Mouse (Mus musculus): ENCODE results near the gene Adamts6. TPM values are rescaled to one million over a fixed set of nuclear protein-coding genes. Genes with fewer than 3 reads are reported as not detected.

Adamts6 gene
- polyA plus RNA-seq, 1 experiment from 2014 or later, result 3.2 TPM

DNA sequence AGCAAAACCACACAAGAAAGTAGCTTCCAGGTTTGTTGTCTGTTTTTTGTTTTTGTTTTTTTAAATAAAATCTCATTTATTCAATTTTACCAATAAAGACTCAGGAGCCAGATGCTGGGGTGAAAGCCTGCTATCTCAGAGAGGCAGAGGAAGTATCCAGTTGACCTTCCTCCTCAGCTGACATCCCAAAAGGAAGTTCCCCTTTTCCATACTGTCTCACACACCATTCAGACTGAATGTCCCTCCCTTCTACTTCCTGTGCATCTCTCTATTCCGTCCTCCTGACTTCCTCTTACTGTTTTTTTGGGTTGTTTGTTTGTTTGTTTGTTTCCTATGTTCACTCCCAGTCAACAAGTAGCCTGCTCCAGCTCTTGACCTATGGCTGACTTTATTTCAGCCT is 216.4 kb downstream of the Adamts6 start:
- H3K4me3 ChIP-seq, result no peak overlapping the region
- no peaks in the 10 kb centered on the region; the same call in 1 of the 2 replicates for H3K9me3 ChIP-seq
- H3K9ac ChIP-seq, result no peak overlapping the region
- no peak for ATAC-seq (ENCODE audit: insufficient number of reproducible peaks, insufficient read depth, low FRiP score, low TSS enrichment, low read depth)
- no peaks in the 10 kb centered on the region for H3K27me3 ChIP-seq
- WGBS, result 86% methylated on average over 1 of the region's 1 CpGs
- no peak overlapping the region for H3K27ac ChIP-seq
- no peaks in the 10 kb centered on the region for H3K36me3 ChIP-seq
- H3K4me2 ChIP-seq, result no peak overlapping the region
- H3K4me1 ChIP-seq, result peaks cover 3% of the 10 kb centered on the region; the same call in 1 of the 2 replicates

DNA sequence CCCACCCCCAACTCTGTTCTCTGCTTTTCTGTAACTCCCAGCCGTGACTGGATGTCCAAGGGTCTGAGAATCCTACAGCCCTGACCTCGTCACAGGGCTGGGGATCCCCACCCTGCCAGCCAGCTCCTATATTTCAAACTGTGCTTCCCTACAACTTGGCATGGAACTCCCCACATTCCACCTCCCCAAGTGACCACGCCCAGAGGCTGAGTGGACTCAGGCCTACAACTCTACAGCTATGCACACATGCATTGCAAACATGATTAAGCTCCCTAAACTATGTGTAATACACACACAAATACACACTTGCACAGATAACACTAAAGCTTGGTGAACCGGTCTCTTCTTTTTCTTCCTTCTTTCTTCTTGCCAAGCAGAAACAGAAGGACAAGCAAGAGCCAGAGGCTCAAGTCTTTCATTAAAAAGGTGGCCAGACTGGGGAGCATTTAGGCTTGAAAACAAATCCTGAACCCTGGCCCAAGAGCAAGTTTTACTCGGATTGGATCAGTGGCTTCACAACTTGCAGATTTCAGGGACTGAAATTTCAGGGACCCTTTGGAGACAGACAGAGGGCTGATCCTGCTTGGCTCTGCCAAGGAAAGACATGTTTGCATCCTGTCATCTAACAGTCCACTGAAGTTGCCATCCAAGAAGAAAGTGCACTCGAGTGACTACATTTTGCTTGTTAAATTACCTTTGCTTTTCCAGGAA is 218.7 kb downstream of the Adamts6 start:
- no peak for ATAC-seq (ENCODE audit: insufficient number of reproducible peaks, insufficient read depth, low FRiP score, low TSS enrichment, low read depth)

DNA sequence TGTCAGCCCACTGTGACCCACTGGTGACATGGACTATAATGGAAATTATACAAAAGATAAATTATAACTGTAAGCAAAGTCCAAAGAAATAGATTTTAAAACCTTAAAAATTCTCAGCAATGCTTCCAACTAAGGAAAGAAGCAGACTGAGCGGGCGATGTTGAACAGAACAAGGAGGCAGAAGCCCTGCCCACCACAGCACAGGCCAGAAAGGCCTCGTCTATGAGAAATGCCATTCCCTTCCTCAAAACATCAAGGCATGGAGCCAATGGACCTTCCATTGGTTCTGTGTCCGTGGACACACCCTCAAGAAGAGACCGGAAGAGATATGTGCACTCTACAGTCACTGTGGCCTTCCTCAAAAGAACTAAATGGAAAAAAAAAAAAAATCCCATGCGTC is 220.0 kb downstream of the Adamts6 start:
- no peak for ATAC-seq (ENCODE audit: insufficient number of reproducible peaks, insufficient read depth, low FRiP score, low TSS enrichment, low read depth)
- H3K4me1 ChIP-seq, result peaks cover 3% of the 10 kb centered on the region; the same call in 1 of the 2 replicates
- WGBS, result 92% methylated on average over 6 of the region's 6 CpGs
- H3K4me3 ChIP-seq, result no peak overlapping the region
- no peak overlapping the region for H3K27ac ChIP-seq
- no peaks in the 10 kb centered on the region for H3K27me3 ChIP-seq
- no peak overlapping the region for H3K9ac ChIP-seq
- H3K4me2 ChIP-seq, result no peak overlapping the region
- H3K9me3 ChIP-seq, result no peaks in the 10 kb centered on the region
- H3K36me3 ChIP-seq, result no peaks in the 10 kb centered on the region

More for the DNA sequence above, 218.7 kb downstream of the Adamts6 start:
- H3K4me1 ChIP-seq, result peaks cover 3% of the 10 kb centered on the region; the same call in 1 of the 2 replicates
- no peak overlapping the region for H3K27ac ChIP-seq
- 88% methylated on average over 6 of the region's 6 CpGs for WGBS
- H3K4me3 ChIP-seq, result no peak overlapping the region
- H3K9me3 ChIP-seq, result no peaks in the 10 kb centered on the region; the same call in 1 of the 2 replicates
- H3K9ac ChIP-seq, result no peak overlapping the region
- H3K4me2 ChIP-seq, result no peak overlapping the region
- H3K27me3 ChIP-seq, result no peaks in the 10 kb centered on the region
- no peaks in the 10 kb centered on the region for H3K36me3 ChIP-seq

DNA sequence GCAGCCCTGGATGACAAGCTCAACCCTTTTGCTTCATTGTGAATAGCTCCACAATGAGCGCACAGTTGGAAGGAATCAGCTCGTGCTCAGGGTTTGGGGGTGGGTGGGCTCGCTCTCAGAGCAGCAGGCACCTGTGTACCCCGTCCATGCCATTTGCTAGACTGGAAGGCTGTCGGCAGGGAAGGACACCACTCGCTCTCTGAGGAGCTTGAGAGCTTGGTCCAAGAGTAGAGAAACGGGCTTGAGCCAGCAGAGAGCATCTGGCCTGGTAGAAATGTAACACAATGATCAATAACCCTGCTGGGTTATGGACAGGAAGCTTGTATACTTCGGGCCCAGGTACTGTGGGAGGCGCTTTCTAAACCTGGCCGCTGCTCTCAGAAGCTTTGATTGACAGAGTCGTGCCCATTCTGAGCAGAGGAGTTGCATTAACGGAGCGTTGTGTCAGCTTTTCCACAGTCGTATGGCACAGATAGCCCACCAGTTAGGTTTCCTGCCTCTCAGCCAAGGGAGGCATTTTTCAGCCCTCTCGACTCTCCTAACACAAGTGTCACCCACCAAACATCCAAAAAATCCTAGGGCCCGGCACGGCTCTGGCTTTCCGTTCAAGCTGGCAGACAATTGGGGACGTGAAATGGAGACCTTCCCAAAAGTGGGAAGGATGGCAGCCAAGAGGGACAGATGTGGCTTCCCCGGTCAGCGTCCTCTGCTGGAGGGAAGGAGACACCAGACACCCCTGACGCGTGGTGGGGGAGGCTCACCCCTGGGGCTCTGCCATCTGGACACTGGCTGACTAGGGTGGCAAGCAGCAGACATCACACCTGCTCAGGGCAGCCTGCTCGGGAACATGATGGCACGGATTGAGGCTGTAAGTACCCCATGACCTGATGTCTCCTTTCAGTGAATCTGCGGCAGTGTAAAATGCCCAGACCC is 222.2 kb downstream of the Adamts6 start:
- no peak overlapping the region for H3K4me3 ChIP-seq
- no peak overlapping the region for H3K27ac ChIP-seq
- WGBS, result 78% methylated on average over 26 of the region's 26 CpGs
- peaks cover 3% of the 10 kb centered on the region; the same call in 1 of the 2 replicates for H3K4me1 ChIP-seq
- no peak overlapping the region for H3K4me2 ChIP-seq
- no peaks in the 10 kb centered on the region for H3K9me3 ChIP-seq
- ATAC-seq (ENCODE audit: insufficient number of reproducible peaks, insufficient read depth, low FRiP score, low TSS enrichment, low read depth), result no peak
- no peaks in the 10 kb centered on the region for H3K27me3 ChIP-seq
- H3K9ac ChIP-seq, result no peak overlapping the region
- H3K36me3 ChIP-seq, result no peaks in the 10 kb centered on the region

DNA sequence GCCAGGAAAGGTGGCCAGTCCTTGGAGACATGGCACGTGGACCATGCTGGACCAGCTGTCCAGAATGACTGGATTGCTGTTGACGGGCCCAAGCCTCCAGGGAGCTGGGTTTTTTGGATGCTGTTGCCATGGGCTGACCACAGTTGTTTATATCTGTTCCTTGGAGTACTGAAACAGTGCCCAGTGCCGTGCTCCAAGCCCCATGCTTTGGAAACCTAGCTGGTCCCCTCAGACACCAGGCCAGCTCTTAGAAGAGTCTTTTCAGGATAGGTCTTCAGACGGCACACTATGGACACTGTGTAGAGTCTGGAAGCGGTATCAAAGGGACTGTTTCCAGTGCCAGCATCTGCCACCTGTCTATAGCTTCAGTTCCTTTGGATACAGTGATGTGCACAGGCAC is 223.1 kb downstream of the Adamts6 start:
- no peak for ATAC-seq (ENCODE audit: insufficient number of reproducible peaks, insufficient read depth, low FRiP score, low TSS enrichment, low read depth)
- Histone ChIP-seq H3K9me3 (no peaks in the 10 kb centered on the region), H3K27me3 (no peaks in the 10 kb centered on the region), H3K4me1 (no peaks in the 10 kb centered on the region), H3K9ac (no peak overlapping the region), H3K27ac (no peak overlapping the region), H3K4me2 (no peak overlapping the region), H3K4me3 (no peak overlapping the region), H3K36me3 (no peaks in the 10 kb centered on the region)
- WGBS, result 83% methylated on average over 5 of the region's 5 CpGs

DNA sequence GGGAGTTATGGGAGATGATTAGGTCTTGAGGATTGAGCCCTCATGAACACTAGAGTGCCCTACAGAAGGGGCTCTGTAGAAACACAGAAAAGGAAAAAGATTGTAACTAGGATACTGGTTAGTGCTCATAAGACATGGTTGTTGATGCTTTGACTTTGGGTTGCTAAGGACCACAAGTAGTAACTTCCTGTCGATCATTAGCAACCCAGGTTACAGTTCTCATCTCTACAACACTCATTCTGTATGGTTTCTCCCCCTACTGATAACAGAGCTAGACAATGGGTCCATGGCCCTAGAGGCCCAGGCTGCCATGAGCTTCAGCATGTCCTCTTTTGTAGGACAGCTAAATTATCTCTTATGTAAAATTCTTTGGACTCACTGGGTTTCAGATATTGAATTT is 227.4 kb downstream of the Adamts6 start:
- H3K9ac ChIP-seq, result no peak overlapping the region
- WGBS, result 93% methylated on average over 1 of the region's 1 CpGs

DNA sequence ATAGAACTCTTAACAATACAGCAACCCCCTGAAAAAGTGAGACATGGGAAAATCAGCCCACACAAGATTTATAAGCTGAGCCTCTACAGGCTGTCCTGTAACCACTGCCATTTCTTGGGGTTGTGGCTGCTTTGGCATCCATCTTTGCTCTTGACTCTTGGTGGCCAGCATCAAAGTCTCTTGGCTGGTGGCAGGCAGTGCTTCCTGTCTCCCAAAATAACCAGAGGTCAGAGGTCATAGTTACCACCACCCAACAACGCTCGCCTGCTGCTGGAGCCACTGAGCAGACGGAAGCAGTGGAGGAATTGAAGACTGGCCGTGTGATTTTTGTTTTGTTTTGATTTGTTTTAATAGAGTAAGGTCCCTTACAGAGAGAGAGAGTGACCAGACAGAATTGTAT is 228.5 kb downstream of the Adamts6 start:
- ATAC-seq (ENCODE audit: insufficient number of reproducible peaks, insufficient read depth, low FRiP score, low TSS enrichment, low read depth), result no peak
- H3K27ac ChIP-seq, result no peak overlapping the region

More for the DNA sequence above, 227.4 kb downstream of the Adamts6 start:
- peaks cover 18% of the 10 kb centered on the region for H3K4me1 ChIP-seq
- no peaks in the 10 kb centered on the region for H3K27me3 ChIP-seq
- no peak overlapping the region for H3K27ac ChIP-seq
- no peaks in the 10 kb centered on the region for H3K9me3 ChIP-seq
- H3K36me3 ChIP-seq, result no peaks in the 10 kb centered on the region
- ATAC-seq (ENCODE audit: insufficient number of reproducible peaks, insufficient read depth, low FRiP score, low TSS enrichment, low read depth), result no peak
- H3K4me3 ChIP-seq, result no peak overlapping the region
- H3K4me2 ChIP-seq, result no peak overlapping the region

DNA sequence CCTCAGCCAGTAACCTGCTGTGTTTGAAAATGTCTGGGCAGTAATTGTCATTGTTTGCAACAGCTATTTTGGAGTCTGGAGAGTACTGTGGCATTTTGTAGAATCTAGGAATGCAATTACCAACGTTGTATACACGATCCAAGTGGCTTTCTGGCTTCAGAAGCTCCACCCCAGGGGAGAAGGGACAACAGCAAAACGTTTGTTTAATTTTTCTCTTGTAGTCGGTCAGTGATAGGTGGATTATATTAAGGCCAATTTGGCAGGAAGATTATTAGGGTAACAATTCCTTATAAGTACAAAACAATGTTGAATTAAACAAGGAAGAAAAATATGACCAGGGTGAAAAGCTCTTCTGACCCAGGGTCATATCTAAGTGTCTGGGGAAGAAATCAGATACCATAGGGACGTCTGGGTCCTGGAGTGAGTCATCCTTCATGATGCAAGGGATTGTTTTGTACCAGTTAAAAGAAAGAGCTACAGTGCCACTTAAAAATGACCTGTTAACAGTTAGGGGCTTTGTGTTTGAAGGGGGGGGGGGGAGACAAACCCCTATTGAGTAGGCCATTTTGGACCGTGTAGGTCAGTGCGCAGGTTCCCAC is 229.2 kb downstream of the Adamts6 start:
- Histone ChIP-seq H3K9ac (no peak overlapping the region), H3K4me2 (no peak overlapping the region), H3K27me3 (no peaks in the 10 kb centered on the region), H3K4me1 (peaks cover 18% of the 10 kb centered on the region), H3K27ac (0 out of 2 replicates have a peak overlapping the region, but pooled peaks have one; percentile 96), H3K9me3 (no peaks in the 10 kb centered on the region), H3K36me3 (no peaks in the 10 kb centered on the region), H3K4me3 (no peak overlapping the region)
- ATAC-seq (ENCODE audit: insufficient number of reproducible peaks, insufficient read depth, low FRiP score, low TSS enrichment, low read depth), result no peak
- WGBS, result 28% methylated on average over 7 of the region's 7 CpGs

More for the DNA sequence above, 228.5 kb downstream of the Adamts6 start:
- Histone ChIP-seq H3K9ac (no peak overlapping the region), H3K4me1 (peaks cover 18% of the 10 kb centered on the region), H3K9me3 (no peaks in the 10 kb centered on the region), H3K4me3 (no peak overlapping the region), H3K36me3 (no peaks in the 10 kb centered on the region), H3K27me3 (no peaks in the 10 kb centered on the region), H3K4me2 (no peak overlapping the region)
- WGBS, result 49% methylated on average over 4 of the region's 4 CpGs

DNA sequence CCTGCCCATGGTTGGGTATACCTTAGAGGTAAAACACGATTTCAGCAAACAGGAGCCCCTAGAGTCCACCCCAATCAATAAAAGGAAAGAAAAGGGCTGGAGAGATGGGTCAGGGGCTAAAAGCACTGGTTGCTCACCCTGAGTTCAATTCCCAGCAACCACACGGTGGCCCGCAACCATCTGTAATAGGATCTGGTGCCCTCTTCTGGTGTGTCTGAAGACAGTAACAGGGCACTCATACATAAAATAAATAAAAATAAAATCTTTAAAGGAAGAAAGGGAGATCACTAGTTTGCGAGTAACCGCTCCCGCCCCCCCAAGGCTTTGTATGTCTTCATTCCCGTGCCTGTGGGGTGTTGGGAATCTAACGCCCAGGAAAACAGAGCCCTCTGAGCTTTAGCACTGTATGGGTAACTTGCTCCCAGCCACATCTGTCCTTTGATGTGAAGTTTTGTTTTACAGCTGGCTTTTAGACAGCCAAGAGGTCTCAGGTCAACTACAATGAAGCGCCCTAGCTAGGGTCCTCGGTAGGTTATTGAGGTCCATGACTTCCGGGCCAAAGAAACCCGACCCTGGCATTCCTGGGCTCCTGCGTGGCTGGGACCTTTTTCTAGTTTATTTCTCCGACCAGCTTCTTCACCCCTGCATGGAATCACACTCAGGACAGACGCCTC is 230.1 kb downstream of the Adamts6 start:
- Histone ChIP-seq H3K27ac (peak overlapping the region; percentile 96), H3K27me3 (no peaks in the 10 kb centered on the region), H3K4me1 (peaks cover 18% of the 10 kb centered on the region), H3K4me3 (peak overlapping the region; percentile 34), H3K9me3 (no peaks in the 10 kb centered on the region), H3K9ac (peak overlapping the region; percentile 68), H3K4me2 (peak overlapping the region; percentile 62), H3K36me3 (no peaks in the 10 kb centered on the region)
- 37% methylated on average over 15 of the region's 15 CpGs for WGBS
- ATAC-seq (ENCODE audit: insufficient number of reproducible peaks, insufficient read depth, low FRiP score, low TSS enrichment, low read depth), result 0 out of 2 replicates have a peak, but pooled peaks have one; percentile 29

DNA sequence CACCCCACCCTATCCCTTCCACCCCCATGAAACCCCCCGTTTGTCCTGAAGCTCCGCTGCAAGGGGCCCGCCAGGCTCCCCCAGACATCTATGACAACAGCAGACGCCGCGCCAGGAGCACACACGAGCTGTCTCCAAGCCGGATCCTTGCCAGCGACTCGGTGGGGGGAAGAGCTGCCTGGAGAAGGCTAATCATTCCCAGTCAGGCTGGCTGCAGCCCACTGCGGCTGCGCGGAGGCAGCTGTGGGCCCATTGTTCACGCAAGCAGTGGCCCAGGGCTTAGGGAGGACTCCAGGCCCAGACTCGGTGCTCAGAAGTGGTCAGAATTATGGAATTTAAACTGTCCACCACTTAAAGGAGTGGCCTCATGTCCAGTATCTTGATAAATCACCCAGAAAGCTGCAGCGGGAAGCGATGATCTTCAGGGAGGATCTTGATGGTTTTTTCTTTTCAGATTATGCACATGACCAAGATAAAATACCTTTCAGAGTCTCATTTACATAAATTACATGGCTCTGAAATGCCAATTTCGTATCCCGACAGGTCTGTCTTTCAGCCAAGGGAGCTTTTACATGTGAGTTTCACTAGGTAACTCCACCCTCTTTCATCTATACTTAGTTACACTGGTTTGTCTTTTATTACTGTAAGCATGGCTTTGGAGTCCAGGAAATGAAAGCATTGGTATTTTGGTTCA is 230.8 kb downstream of the Adamts6 start:
- Histone ChIP-seq H3K9ac (peak overlapping the region; percentile 68), H3K36me3 (no peaks in the 10 kb centered on the region), H3K4me1 (peaks cover 18% of the 10 kb centered on the region), H3K27ac (peak overlapping the region; percentile 96), H3K4me2 (peak overlapping the region; percentile 62), H3K27me3 (no peaks in the 10 kb centered on the region), H3K9me3 (no peaks in the 10 kb centered on the region), H3K4me3 (peak overlapping the region; percentile 34)
- WGBS, result 6% methylated on average over 19 of the region's 19 CpGs
- ATAC-seq (ENCODE audit: insufficient number of reproducible peaks, insufficient read depth, low FRiP score, low TSS enrichment, low read depth), result peak; percentile 86

All from embryonic facial prominence, embryonic 13.5 days (tissue).